Comparison of ENCODE assay signal across 18 mouse cellular contexts in genomic region chr5:47472027-47472825, GRCm38 (mm10).
A peak's percentile ranks its signal among the peaks of the same experiment; 100 is the strongest.
DNase-seq lines count a peak whose midpoint lies in the region; ATAC-seq and TF ChIP-seq lines count a peak whose summit lies in the region.
"Had no signal": no experiment of that assay in that cellular context is flagged by ENCODE, and none has a peak within 500 bp of the region (broad histone marks: within the 10 kb centered on the region; RNA-seq: fewer than 3 reads in every experiment).

No protein-coding gene starts in this region.

- H3K4me2 ChIP-seq in embryonic facial prominence, embryonic 11.5 days (ENCODE audit: low read depth, low read length), result no peak overlapping the region
- H3K4me2 ChIP-seq in embryonic facial prominence, embryonic 13.5 days, result no peak overlapping the region
- H3K4me2 ChIP-seq in lung, postnatal 0 days (replicated peaks; ENCODE audit: low read depth, low read length), result no peak overlapping the region
- H3K4me2 ChIP-seq: forebrain, embryonic 15.5 days; hindbrain, embryonic 12.5 days; midbrain, embryonic 13.5 days; stomach, embryonic 15.5 days had no signal

- TF ChIP-seq CTCF in lung, postnatal 0 days (IDR thresholded peaks at IDR 0.05), result no peak

- intact Hi-C loops in left cerebral cortex, postnatal 14 days (cut with DNase I), result no loop called here
- intact Hi-C loops in gastrocnemius, postnatal 14 days (cut with DNase I; ENCODE audit: low total_unique reads), result no loop called here

- no peaks in the 10 kb centered on the region for H3K27me3 ChIP-seq in embryonic facial prominence, embryonic 11.5 days (ENCODE audit: control insufficient read depth, insufficient read depth, low read length)
- no peaks in the 10 kb centered on the region for H3K27me3 ChIP-seq in embryonic facial prominence, embryonic 10.5 days (replicated peaks; ENCODE audit: low read depth, poor library complexity, severe bottlenecking)
- no peaks in the 10 kb centered on the region for H3K27me3 ChIP-seq in embryonic facial prominence, embryonic 13.5 days
- no peaks in the 10 kb centered on the region for H3K27me3 ChIP-seq in lung, postnatal 0 days (replicated peaks; ENCODE audit: insufficient read depth, low read length)
- H3K27me3 ChIP-seq: forebrain, embryonic 15.5 days; hindbrain, embryonic 12.5 days; midbrain, embryonic 13.5 days; stomach, embryonic 15.5 days had no signal

- WGBS in embryonic facial prominence, embryonic 11.5 days, result 52% methylated on average over 7 of the region's 7 CpGs
- 58% methylated on average over 7 of the region's 7 CpGs for WGBS in embryonic facial prominence, embryonic 10.5 days
- WGBS in embryonic facial prominence, embryonic 13.5 days, result 37% methylated on average over 7 of the region's 7 CpGs
- 32% methylated on average over 7 of the region's 7 CpGs for WGBS in lung, postnatal 0 days

- peak; percentile 71; the same call in 1 of the 2 replicates for TF ChIP-seq EP300 in lung, postnatal 0 days (IDR thresholded peaks at IDR 0.05)

- no peak overlapping the region for H3K4me3 ChIP-seq in embryonic facial prominence, embryonic 11.5 days (ENCODE audit: low read depth, low read length)
- H3K4me3 ChIP-seq in embryonic facial prominence, embryonic 10.5 days, result no peak overlapping the region
- no peak overlapping the region for H3K4me3 ChIP-seq in embryonic facial prominence, embryonic 13.5 days
- H3K4me3 ChIP-seq in lung, postnatal 0 days (ENCODE audit: low read depth, low read length), result no peak overlapping the region
- H3K4me3 ChIP-seq: forebrain, embryonic 15.5 days; gastrocnemius, adult 2 months; hindbrain, embryonic 12.5 days; left cerebral cortex, adult 2 months; midbrain, embryonic 13.5 days; stomach, embryonic 15.5 days had no signal

- no peaks in the 10 kb centered on the region for H3K4me1 ChIP-seq in embryonic facial prominence, embryonic 11.5 days (ENCODE audit: control insufficient read depth, insufficient read depth, low read length)
- no peaks in the 10 kb centered on the region for H3K4me1 ChIP-seq in embryonic facial prominence, embryonic 10.5 days
- H3K4me1 ChIP-seq in embryonic facial prominence, embryonic 13.5 days, result no peaks in the 10 kb centered on the region
- H3K4me1 ChIP-seq in lung, postnatal 0 days (ENCODE audit: insufficient read depth, low read depth, low read length), result no peaks in the 10 kb centered on the region
- H3K4me1 ChIP-seq: forebrain, embryonic 15.5 days; hindbrain, embryonic 12.5 days; midbrain, embryonic 13.5 days; stomach, embryonic 15.5 days had no signal

- DNase-seq in embryonic facial prominence, embryonic 11.5 days (ENCODE audit: low spot score), result peak; percentile 40
- DNase-seq in embryonic facial prominence, embryonic 10.5 days (ENCODE audit: low spot score), result no peak
- DNase-seq in 3T3-L1 (ENCODE audit: low read depth, low spot score), result peak; percentile 97
- peak; percentile 82 for DNase-seq in lung, postnatal 0 days (ENCODE audit: low spot score)
- no peak for DNase-seq in left cerebral cortex, postnatal 14 days (ENCODE audit: low spot score in 2 of 2)
- no peak for DNase-seq in right cerebral cortex, postnatal 25 days
- no peak for DNase-seq in gastrocnemius, postnatal 14 days
- DNase-seq: B cell, adult 2 months; cerebellum, adult 11 months; gastrocnemius, adult 2 months; kidney, adult 11 months; thymus, postnatal 4 days had no signal

- H3K9ac ChIP-seq in embryonic facial prominence, embryonic 11.5 days (replicated peaks; ENCODE audit: low read length), result no peak overlapping the region
- no peak overlapping the region for H3K9ac ChIP-seq in embryonic facial prominence, embryonic 13.5 days
- no peak overlapping the region for H3K9ac ChIP-seq in lung, postnatal 0 days (replicated peaks; ENCODE audit: low read depth)
- H3K9ac ChIP-seq: forebrain, embryonic 15.5 days; hindbrain, embryonic 12.5 days; midbrain, embryonic 13.5 days; stomach, embryonic 15.5 days had no signal

- H3K9me3 ChIP-seq in embryonic facial prominence, embryonic 11.5 days (replicated peaks; ENCODE audit: control insufficient read depth, low read length), result no peaks in the 10 kb centered on the region
- no peaks in the 10 kb centered on the region for H3K9me3 ChIP-seq in embryonic facial prominence, embryonic 10.5 days
- H3K9me3 ChIP-seq in embryonic facial prominence, embryonic 13.5 days, result 0 out of 2 replicates have a peak, but pooled peaks cover 4% of the 10 kb centered on the region
- no peaks in the 10 kb centered on the region for H3K9me3 ChIP-seq in lung, postnatal 0 days (ENCODE audit: low read length)
- H3K9me3 ChIP-seq: forebrain, embryonic 15.5 days; hindbrain, embryonic 12.5 days; midbrain, embryonic 13.5 days; stomach, embryonic 15.5 days had no signal

- ATAC-seq in embryonic facial prominence, embryonic 11.5 days (replicated peaks; ENCODE audit: insufficient number of reproducible peaks, low FRiP score, low TSS enrichment, low read depth), result peak; percentile 56; the same call in 1 of the 2 replicates
- 0 out of 2 replicates have a peak, but pooled peaks have one; percentile 20 for ATAC-seq in embryonic facial prominence, embryonic 13.5 days (ENCODE audit: insufficient number of reproducible peaks, insufficient read depth, low FRiP score, low TSS enrichment, low read depth)
- peak; percentile 88 for ATAC-seq in lung, postnatal 0 days
- ATAC-seq: forebrain, embryonic 15.5 days; midbrain, embryonic 13.5 days had no signal

- H3K36me3 ChIP-seq in embryonic facial prominence, embryonic 11.5 days (replicated peaks; ENCODE audit: control insufficient read depth, insufficient read depth, low read depth, low read length), result no peaks in the 10 kb centered on the region
- H3K36me3 ChIP-seq in embryonic facial prominence, embryonic 10.5 days (replicated peaks), result no peaks in the 10 kb centered on the region
- H3K36me3 ChIP-seq in embryonic facial prominence, embryonic 13.5 days, result no peaks in the 10 kb centered on the region
- H3K36me3 ChIP-seq in lung, postnatal 0 days (ENCODE audit: insufficient read depth, low read length), result no peaks in the 10 kb centered on the region
- H3K36me3 ChIP-seq: forebrain, embryonic 15.5 days; hindbrain, embryonic 12.5 days; midbrain, embryonic 13.5 days; stomach, embryonic 15.5 days had no signal

- no peak overlapping the region for H3K27ac ChIP-seq in embryonic facial prominence, embryonic 11.5 days (replicated peaks; ENCODE audit: low read depth, low read length)
- H3K27ac ChIP-seq in embryonic facial prominence, embryonic 10.5 days (replicated peaks), result no peak overlapping the region
- H3K27ac ChIP-seq in embryonic facial prominence, embryonic 13.5 days, result no peak overlapping the region
- H3K27ac ChIP-seq in lung, postnatal 0 days (ENCODE audit: low read length), result 0 out of 2 replicates have a peak overlapping the region, but pooled peaks have one; percentile 20
- H3K27ac ChIP-seq: forebrain, embryonic 15.5 days; gastrocnemius, adult 2 months; hindbrain, embryonic 12.5 days; left cerebral cortex, adult 2 months; midbrain, embryonic 13.5 days; stomach, embryonic 15.5 days had no signal

Comparison
In these comparisons a context has a peak if more than half of its experiments do, and no peak if none do; other contexts are left out.
1. DNase-seq: peak in embryonic facial prominence, embryonic 11.5 days (single experiment), 3T3-L1 (single experiment) and lung, postnatal 0 days (single experiment); none in embryonic facial prominence, embryonic 10.5 days (single experiment), left cerebral cortex, postnatal 14 days (0 of 2), right cerebral cortex, postnatal 25 days (single experiment) and gastrocnemius, postnatal 14 days (single experiment).
2. ATAC-seq: peak in every context shown above with its lines; median percentile 88 in lung, postnatal 0 days; 56 in embryonic facial prominence, embryonic 11.5 days; 20 in embryonic facial prominence, embryonic 13.5 days.